Mouse (Mus musculus) spleen, adult 2 months (tissue): Measurements from ENCODE around the gene Sh3pxd2b. TPM values are rescaled to one million over a fixed set of nuclear protein-coding genes. Genes with fewer than 3 reads are reported as not detected.

Experiments
- DNase-seq, 2 experiments: peaks; one replicate each; pipeline versions ENCODE4 v3.0.0 to v3.0.0-alpha.2; 2012 to 2021; ENCODE audit warnings: low spot score in 2 of 2, low read depth in 1 of 2
- H3K27ac ChIP-seq: fragments of 200-500 bp; 2 replicates; pipeline ENCODE4 v1.5.1; 2012; ENCODE audit warnings: low read length, inconsistent platforms; ENCODE audit not compliant: insufficient read depth
- H3K27me3 ChIP-seq: fragments of 200-500 bp; 2 replicates; pipeline ENCODE4 v1.6.1; 2012; ENCODE audit warnings: mild to moderate bottlenecking, moderate library complexity, low read length, inconsistent platforms; ENCODE audit not compliant: control insufficient read depth, insufficient read depth
- H3K36me3 ChIP-seq: fragments of 200-500 bp; 2 replicates; pipeline ENCODE4 v1.6.1; 2012; ENCODE audit warnings: mild to moderate bottlenecking, low read length, inconsistent platforms; ENCODE audit not compliant: control insufficient read depth, insufficient read depth
- H3K4me1 ChIP-seq: fragments of 200-500 bp; 2 replicates; pipeline ENCODE4 v1.6.1; 2011; ENCODE audit warnings: inconsistent platforms; ENCODE audit not compliant: control insufficient read depth, insufficient read depth, insufficient read length
- H3K4me3 ChIP-seq: fragments of 200-500 bp; 2 replicates; pipeline ENCODE4 v1.5.1; 2011; ENCODE audit warnings: mild to moderate bottlenecking, inconsistent platforms; ENCODE audit not compliant: insufficient read depth, insufficient read length; ENCODE audit errors: extremely low read depth
- CTCF ChIP-seq: fragments of 200-500 bp; IDR thresholded peaks from 2 replicates; pipeline ENCODE4 v1.5.1; 2011; ENCODE audit warnings: mild to moderate bottlenecking, inconsistent platforms; ENCODE audit not compliant: insufficient read depth, insufficient read length, insufficient replicate concordance; ENCODE audit errors: extremely low read depth
- POLR2A ChIP-seq: fragments of 200-500 bp; IDR thresholded peaks from 2 replicates; pipeline ENCODE4 v1.6.1; 2011; ENCODE audit warnings: low read depth, low read length, inconsistent platforms
- WGBS: fragments of 180-500 bp; shearing (Covaris S2); methylation state at CpG from one replicate; pipeline ENCODE4 v1.1.7; 2018; 5-methylcytosine and 5-hydroxymethylcytosine counted together
- polyA plus RNA-seq: library from polyadenylated mRNA; depleted of rRNA; stranded (reverse); fragments of >200 nt; gene quantifications from 2 replicates; pipeline ENCODE4 v1.2.3, GENCODE M21; 2012

Sh3pxd2b gene
- polyA plus RNA-seq, 1 experiment: 2.8 TPM

GRCm38 (mm10) chr11:32384135-32384801 lies 36.6 kb downstream of the Sh3pxd2b start:
- Histone ChIP-seq H3K27me3 (no peaks in the 10 kb centered on the region), H3K4me1 (no peaks in the 10 kb centered on the region), H3K4me3 (no peak overlapping the region), H3K36me3 (no peaks in the 10 kb centered on the region), H3K27ac (peak overlapping the region; percentile 18; the same call in 1 of the 2 replicates)
- TF ChIP-seq POLR2A (no peak), CTCF (no peak)
- 83% methylated on average over 7 of the region's 7 CpGs for WGBS
- no peak for DNase-seq

- no peak for TF ChIP-seq POLR2A
- no peak for TF ChIP-seq CTCF
- H3K27ac ChIP-seq: no peak overlapping the region
- no peak for DNase-seq
- no peaks in the 10 kb centered on the region for H3K27me3 ChIP-seq
- H3K36me3 ChIP-seq: no peaks in the 10 kb centered on the region
- 88% methylated on average over 2 of the region's 2 CpGs for WGBS
- no peak overlapping the region for H3K4me3 ChIP-seq
- H3K4me1 ChIP-seq: no peaks in the 10 kb centered on the region
Observed at GRCm38 (mm10) chr11:32386043-32386442, 38.4 kb downstream of the Sh3pxd2b start.

GRCm38 (mm10) chr11:32388064-32388463 lies 40.4 kb downstream of the Sh3pxd2b start:
- Histone ChIP-seq H3K4me3 (no peak overlapping the region), H3K36me3 (no peaks in the 10 kb centered on the region), H3K4me1 (no peaks in the 10 kb centered on the region), H3K27ac (no peak overlapping the region), H3K27me3 (no peaks in the 10 kb centered on the region)
- TF ChIP-seq CTCF (no peak), POLR2A (no peak)
- WGBS: 75% methylated on average over 2 of the region's 2 CpGs
- DNase-seq: no peak

- Histone ChIP-seq H3K27me3 (no peaks in the 10 kb centered on the region), H3K36me3 (no peaks in the 10 kb centered on the region)
- WGBS: 82% methylated on average over 2 of the region's 2 CpGs
Observed at GRCm38 (mm10) chr11:32393095-32393494, 45.5 kb downstream of the Sh3pxd2b start.

GRCm38 (mm10) chr11:32395791-32396190 lies 48.2 kb downstream of the Sh3pxd2b start:
- no peak for TF ChIP-seq CTCF
- no peak for TF ChIP-seq POLR2A
- H3K27me3 ChIP-seq: no peaks in the 10 kb centered on the region

More at GRCm38 (mm10) chr11:32393095-32393494, 45.5 kb downstream of the Sh3pxd2b start:
- TF ChIP-seq CTCF (no peak), POLR2A (no peak)
- no peak overlapping the region for H3K27ac ChIP-seq
- H3K4me1 ChIP-seq: no peaks in the 10 kb centered on the region
- H3K4me3 ChIP-seq: no peak overlapping the region
- DNase-seq: no peak

GRCm38 (mm10) chr11:32398446-32398845 lies 50.8 kb downstream of the Sh3pxd2b start:
- WGBS: 55% methylated on average over 2 of the region's 2 CpGs
- Histone ChIP-seq H3K27me3 (no peaks in the 10 kb centered on the region), H3K27ac (no peak overlapping the region), H3K4me1 (no peaks in the 10 kb centered on the region), H3K4me3 (no peak overlapping the region), H3K36me3 (no peaks in the 10 kb centered on the region)
- TF ChIP-seq POLR2A: no peak
- TF ChIP-seq CTCF: no peak
- DNase-seq: no peak

More at GRCm38 (mm10) chr11:32395791-32396190, 48.2 kb downstream of the Sh3pxd2b start:
- 85% methylated on average over 6 of the region's 6 CpGs for WGBS
- DNase-seq: no peak
- Histone ChIP-seq H3K27ac (no peak overlapping the region), H3K4me1 (no peaks in the 10 kb centered on the region), H3K36me3 (no peaks in the 10 kb centered on the region), H3K4me3 (no peak overlapping the region)

GRCm38 (mm10) chr11:32399261-32399660 lies 51.6 kb downstream of the Sh3pxd2b start:
- TF ChIP-seq CTCF (no peak), POLR2A (no peak)
- H3K4me3 ChIP-seq: no peak overlapping the region
- H3K36me3 ChIP-seq: no peaks in the 10 kb centered on the region
- H3K27ac ChIP-seq: no peak overlapping the region
- 77% methylated on average over 2 of the region's 2 CpGs for WGBS
- no peaks in the 10 kb centered on the region for H3K27me3 ChIP-seq
- no peaks in the 10 kb centered on the region for H3K4me1 ChIP-seq
- no peak for DNase-seq
